Mouse (Mus musculus) liver, adult 2 months (tissue): ENCODE measurements at regions not wholly inside any gene's neighbourhood (a gene's known extent, or its start where the extent isn't known, plus 50 kb on each side); places are given as distances from the start of the nearest gene placed in this dataset.
"Not testable (repeated sequence)": the region's sequence is repeated elsewhere in the genome, so short reads cannot be mapped to it uniquely, and the experiment has no call there.

Source experiments
- CTCF ChIP-seq: fragments of 200-500 bp; IDR thresholded peaks from 2 replicates; pipeline ENCODE4 v1.5.1; 2011; ENCODE audit warnings: low read depth, low read length, control low read depth
- POLR2A ChIP-seq: fragments of 200-500 bp; IDR thresholded peaks from 2 replicates; pipeline ENCODE4 v1.6.1; 2011; ENCODE audit warnings: low read length, control low read depth; ENCODE audit not compliant: insufficient read depth; ENCODE audit errors: extremely low read depth

DNA sequence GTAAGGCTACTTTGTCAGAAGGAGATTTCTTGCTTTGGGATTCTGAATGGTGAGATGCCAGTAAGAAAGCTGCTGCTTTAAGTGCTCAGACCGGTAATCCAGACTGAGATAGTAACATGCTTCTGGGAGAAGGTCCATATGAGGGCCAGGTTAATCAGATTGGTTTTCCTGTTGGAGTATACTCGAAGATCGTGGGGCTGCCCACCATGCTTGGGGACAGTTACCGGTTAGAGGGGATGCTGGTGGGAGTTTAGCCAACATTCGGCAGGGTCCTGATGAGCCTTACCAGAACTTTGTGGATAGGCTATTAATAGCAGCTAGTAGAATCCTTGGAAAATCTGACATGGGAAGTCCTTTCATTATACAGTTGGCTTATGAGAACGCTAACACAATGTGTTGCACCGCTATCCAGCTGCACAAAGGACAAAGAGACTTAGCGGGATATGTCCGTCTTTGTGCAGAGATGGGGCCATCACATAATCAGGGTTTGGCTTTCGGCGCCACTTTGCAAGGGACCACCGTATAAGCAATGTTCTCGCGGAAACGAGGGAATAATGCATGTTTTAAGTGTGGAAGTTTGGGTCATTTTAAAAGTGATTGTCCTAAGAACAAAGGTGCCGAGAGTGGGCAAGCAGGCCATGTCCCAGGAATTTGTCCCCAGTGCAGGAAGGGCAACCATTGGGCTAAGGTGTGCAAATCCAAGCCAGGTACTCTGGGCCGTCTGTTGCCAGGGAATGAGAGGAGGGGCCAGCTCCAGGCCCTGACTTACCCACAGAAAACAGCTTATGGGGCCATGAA, 75.4 kb upstream of the Lemd2 start:
- not testable (repeated sequence) for TF ChIP-seq CTCF, POLR2A
